Mouse (Mus musculus): ENCODE measurements around the gene Obsl1. TPM values are rescaled to one million over a fixed set of nuclear protein-coding genes. Genes with fewer than 3 reads are reported as not detected.

The Obsl1 gene
- polyA plus RNA-seq, 1 experiment from 2014 or later = 48.0 TPM

DNA sequence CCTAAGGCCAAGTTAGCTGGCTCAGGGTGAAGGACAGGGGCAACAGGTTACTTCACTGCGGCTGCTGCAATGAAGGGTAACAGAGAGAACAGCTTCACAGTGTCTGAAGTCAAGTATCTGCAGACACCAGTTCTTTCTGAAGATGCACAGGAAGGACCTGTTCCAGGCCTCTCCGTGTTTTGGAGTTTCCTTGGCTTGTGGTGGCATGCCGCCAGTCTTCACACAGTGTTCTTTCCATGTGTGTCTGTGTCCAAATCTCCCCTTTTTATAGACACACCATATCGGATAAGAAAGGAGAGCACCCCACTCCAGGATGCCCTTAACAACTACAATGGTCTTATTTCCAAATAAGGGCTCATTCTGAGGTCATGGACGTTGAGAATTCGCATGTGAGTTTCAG lies 38.1 kb upstream of the Obsl1 start:
- H3K36me3 ChIP-seq (ENCODE audit: control insufficient read depth, insufficient read depth, low read length) = no peaks in the 10 kb centered on the region
- H3K4me1 ChIP-seq (replicated peaks; ENCODE audit: control insufficient read depth, insufficient read depth, low read length) = peaks cover 8% of the 10 kb centered on the region; the same call in 1 of the 2 replicates
- no peak overlapping the region for H3K9ac ChIP-seq (ENCODE audit: low read length)
- no peak for ATAC-seq (ENCODE audit: low read depth)
- H3K9me3 ChIP-seq (ENCODE audit: control insufficient read depth, low read length) = no peaks in the 10 kb centered on the region
- H3K4me2 ChIP-seq (ENCODE audit: low read depth, low read length) = no peak overlapping the region
- H3K27ac ChIP-seq (ENCODE audit: low read length) = no peak overlapping the region
- H3K27me3 ChIP-seq (ENCODE audit: control insufficient read depth, insufficient read depth, low read depth, low read length) = no peaks in the 10 kb centered on the region; the same call in 1 of the 2 replicates
- 84% methylated on average over 6 of the region's 6 CpGs for WGBS
- H3K4me3 ChIP-seq (ENCODE audit: low read length) = no peak overlapping the region

DNA sequence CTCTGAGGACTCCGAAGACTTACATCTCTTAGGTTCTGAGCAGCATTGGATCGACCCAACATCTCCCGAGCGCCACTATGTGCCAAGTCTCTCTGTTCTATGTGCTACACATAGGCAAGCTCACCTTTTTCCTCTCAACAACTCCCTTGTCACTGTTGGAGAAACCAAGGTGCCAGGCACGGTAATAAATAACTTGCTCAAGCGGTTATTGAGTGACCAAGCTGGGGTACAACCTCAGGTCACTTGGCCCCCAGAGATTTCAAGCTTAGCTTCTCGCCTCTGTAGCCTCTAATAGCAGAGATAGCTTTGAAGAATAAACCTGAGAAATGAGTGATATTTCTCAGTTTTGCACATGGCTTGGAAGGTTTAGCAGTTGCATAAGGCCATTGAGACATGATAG lies 35.2 kb upstream of the Obsl1 start:
- peaks cover 4% of the 10 kb centered on the region; the same call in 1 of the 2 replicates for H3K4me1 ChIP-seq (replicated peaks; ENCODE audit: control insufficient read depth, insufficient read depth, low read length)

DNA sequence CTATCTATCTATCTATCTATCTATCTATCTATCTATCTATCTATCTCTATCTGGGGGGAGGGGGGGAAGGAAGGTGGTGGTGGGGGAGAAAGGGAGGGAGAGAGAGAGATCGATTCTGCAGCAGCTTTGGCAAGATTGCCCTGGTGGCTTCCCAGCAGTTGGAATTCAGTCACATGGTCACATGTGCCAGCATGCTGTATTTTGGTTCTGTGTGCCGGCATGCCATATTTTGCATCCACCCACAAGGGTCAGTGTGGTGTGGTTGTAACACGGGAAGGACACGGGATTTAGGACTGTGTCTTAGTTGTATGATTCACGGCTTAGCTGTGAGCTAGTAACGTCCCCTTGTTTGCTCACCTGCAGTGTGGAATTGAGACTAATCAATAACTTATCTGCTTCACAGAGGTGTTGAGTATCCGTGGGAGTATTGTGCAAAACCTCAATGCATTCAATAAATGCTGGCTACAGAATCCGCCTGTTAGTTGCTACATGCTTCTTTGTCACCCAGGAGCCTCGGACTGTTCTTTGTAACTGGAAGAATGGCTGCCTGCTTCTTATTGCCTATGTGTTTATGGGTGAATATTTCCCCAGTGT lies 32.4 kb upstream of the Obsl1 start:
- Histone ChIP-seq H3K27me3 (ENCODE audit: control insufficient read depth, insufficient read depth, low read depth, low read length) (no peaks in the 10 kb centered on the region), H3K4me1 (replicated peaks; ENCODE audit: control insufficient read depth, insufficient read depth, low read length) (no peaks in the 10 kb centered on the region), H3K4me2 (ENCODE audit: low read depth, low read length) (no peak overlapping the region), H3K4me3 (ENCODE audit: low read length) (no peak overlapping the region), H3K9me3 (ENCODE audit: control insufficient read depth, low read length) (no peaks in the 10 kb centered on the region), H3K9ac (ENCODE audit: low read length) (no peak overlapping the region), H3K36me3 (ENCODE audit: control insufficient read depth, insufficient read depth, low read length) (peaks cover 19% of the 10 kb centered on the region), H3K27ac (ENCODE audit: low read length) (no peak overlapping the region)
- 74% methylated on average over 9 of the region's 9 CpGs for WGBS
- no peak for ATAC-seq (ENCODE audit: low read depth)

More for the DNA sequence above, 35.2 kb upstream of the Obsl1 start:
- 90% methylated on average over 7 of the region's 7 CpGs for WGBS
- no peak for ATAC-seq (ENCODE audit: low read depth)
- no peaks in the 10 kb centered on the region; the same call in 1 of the 2 replicates for H3K27me3 ChIP-seq (ENCODE audit: control insufficient read depth, insufficient read depth, low read depth, low read length)
- H3K27ac ChIP-seq (ENCODE audit: low read length) = no peak overlapping the region
- no peak overlapping the region for H3K4me3 ChIP-seq (ENCODE audit: low read length)
- H3K36me3 ChIP-seq (ENCODE audit: control insufficient read depth, insufficient read depth, low read length) = peaks cover under 1% of the 10 kb centered on the region; the same call in 1 of the 2 replicates
- H3K4me2 ChIP-seq (ENCODE audit: low read depth, low read length) = no peak overlapping the region
- H3K9ac ChIP-seq (ENCODE audit: low read length) = no peak overlapping the region
- no peaks in the 10 kb centered on the region for H3K9me3 ChIP-seq (ENCODE audit: control insufficient read depth, low read length)

DNA sequence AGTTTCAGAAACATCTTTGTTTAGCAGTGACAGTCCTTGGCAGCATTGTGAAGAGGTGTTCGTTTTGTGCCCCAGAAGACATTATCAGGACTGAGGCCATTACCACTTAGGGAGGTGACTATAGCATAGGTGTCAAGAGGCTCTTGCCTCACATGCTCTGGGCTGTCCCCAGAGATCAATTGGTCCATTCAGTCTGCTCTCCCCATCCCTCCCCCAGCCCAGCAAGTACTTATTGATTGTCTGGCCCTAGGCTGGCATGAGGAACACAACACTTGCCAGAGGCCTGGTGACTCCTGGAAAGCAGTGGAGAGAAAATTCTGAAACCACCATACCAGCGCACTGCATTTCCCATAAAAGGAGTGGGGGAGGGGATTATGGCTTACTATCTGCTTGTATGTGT lies 31.3 kb upstream of the Obsl1 start:
- Histone ChIP-seq H3K4me1 (replicated peaks; ENCODE audit: control insufficient read depth, insufficient read depth, low read length) (no peaks in the 10 kb centered on the region), H3K4me3 (ENCODE audit: low read length) (no peak overlapping the region), H3K27me3 (ENCODE audit: control insufficient read depth, insufficient read depth, low read depth, low read length) (no peaks in the 10 kb centered on the region), H3K27ac (ENCODE audit: low read length) (no peak overlapping the region), H3K4me2 (ENCODE audit: low read depth, low read length) (no peak overlapping the region), H3K36me3 (ENCODE audit: control insufficient read depth, insufficient read depth, low read length) (peaks cover 22% of the 10 kb centered on the region), H3K9ac (ENCODE audit: low read length) (no peak overlapping the region), H3K9me3 (ENCODE audit: control insufficient read depth, low read length) (no peaks in the 10 kb centered on the region)
- no peak for ATAC-seq (ENCODE audit: low read depth)
- 76% methylated on average over 2 of the region's 2 CpGs for WGBS

DNA sequence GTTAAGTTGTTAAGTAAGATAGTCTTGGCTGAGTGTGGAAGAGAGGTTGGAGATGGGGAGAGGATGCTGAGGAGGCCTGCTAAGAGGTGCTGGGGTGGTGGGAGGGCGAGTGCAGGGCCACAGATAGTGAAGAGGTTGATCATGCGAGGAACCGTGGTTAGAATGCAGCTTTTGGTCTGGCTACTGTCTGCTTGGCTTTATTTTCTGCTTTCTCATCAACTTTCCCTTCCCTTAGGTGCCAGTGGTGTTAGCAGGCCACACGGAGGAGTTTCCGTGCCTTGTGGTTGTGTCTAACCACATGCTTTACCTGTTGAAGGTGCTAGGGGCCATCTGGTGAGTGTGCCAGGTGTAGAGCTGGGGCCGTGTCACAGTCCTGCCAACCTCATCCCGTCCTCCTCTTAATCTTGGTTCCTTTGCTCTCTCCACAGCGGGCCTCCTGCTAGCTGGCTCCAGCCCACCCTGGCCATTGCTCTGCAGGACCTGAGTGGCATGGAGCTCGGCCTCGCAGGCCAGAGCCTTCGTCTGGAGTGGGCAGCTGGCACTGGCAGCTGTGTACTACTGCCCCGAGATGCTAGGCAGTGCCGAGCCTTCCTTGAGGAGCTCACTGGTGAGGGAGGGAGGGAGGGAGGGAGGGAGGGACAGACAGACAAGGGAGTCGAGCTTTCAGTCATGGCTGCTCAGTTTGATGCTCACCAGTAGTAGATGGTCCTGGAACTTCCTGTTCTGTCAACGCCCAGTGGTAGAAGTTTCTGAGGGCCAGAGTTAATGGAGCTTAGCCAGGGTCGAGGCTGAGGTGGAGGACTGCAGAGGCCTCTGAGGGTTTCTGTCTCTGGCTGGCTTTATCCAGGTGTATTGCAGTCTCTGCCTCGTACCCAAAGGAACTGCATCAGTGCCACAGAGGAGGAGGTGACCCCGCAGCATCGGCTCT lies 27.3 kb upstream of the Obsl1 start:
- WGBS = 89% methylated on average over 19 of the region's 19 CpGs
- H3K36me3 ChIP-seq (ENCODE audit: control insufficient read depth, insufficient read depth, low read length) = peaks cover 24% of the 10 kb centered on the region
- no peak for ATAC-seq (ENCODE audit: low read depth)

DNA sequence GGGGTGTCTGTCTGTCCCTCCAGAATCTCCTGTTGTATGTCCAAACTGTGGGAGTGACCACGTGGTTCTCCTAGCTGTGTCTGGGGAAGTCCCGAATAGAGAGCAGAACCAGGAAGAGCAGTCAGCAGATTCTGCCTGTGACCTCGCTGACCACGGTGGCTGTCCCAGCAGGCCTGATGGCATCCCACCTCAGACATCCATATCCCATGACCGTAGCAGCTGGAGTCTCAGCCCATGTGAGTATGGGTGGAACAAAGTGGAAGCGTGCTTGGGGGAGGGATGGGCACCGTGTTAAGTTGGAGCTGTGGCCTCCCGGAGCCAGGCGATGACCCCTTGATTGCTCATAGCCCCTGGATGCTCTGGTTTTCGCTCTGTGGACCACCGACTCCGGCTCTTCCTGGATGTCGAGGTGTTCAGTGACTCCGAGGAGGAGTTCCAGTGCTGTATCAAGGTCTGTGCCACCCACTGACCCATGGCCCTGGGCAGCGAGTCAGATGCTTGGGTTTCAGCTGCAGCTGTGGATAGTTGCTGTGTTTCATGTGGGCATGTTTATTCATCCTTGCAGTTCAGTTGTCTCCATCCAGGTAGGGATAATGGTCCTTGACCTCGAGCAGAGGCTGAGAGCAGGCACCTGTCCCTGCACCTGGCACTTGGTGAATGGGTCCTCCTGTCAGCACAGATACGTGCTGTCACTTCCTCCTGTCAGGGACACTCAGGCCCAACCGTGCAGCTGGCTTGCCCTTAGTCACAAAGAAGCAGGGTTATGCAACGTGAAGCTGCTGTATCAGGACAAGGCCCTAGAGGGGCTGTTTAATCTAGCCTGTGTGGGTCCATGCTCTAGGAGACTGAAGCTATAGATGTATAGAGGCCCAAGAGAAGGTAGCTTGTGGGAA lies 26.3 kb upstream of the Obsl1 start:
- Histone ChIP-seq H3K4me2 (ENCODE audit: low read depth, low read length) (no peak overlapping the region), H3K27ac (ENCODE audit: low read length) (no peak overlapping the region), H3K36me3 (ENCODE audit: control insufficient read depth, insufficient read depth, low read length) (peaks cover 24% of the 10 kb centered on the region), H3K9ac (ENCODE audit: low read length) (no peak overlapping the region), H3K9me3 (ENCODE audit: control insufficient read depth, low read length) (no peaks in the 10 kb centered on the region), H3K4me3 (ENCODE audit: low read length) (no peak overlapping the region), H3K4me1 (replicated peaks; ENCODE audit: control insufficient read depth, insufficient read depth, low read length) (no peaks in the 10 kb centered on the region), H3K27me3 (ENCODE audit: control insufficient read depth, insufficient read depth, low read depth, low read length) (no peaks in the 10 kb centered on the region)
- 87% methylated on average over 19 of the region's 19 CpGs for WGBS
- no peak for ATAC-seq (ENCODE audit: low read depth)

More for the DNA sequence above, 27.3 kb upstream of the Obsl1 start:
- Histone ChIP-seq H3K4me3 (ENCODE audit: low read length) (no peak overlapping the region), H3K27ac (ENCODE audit: low read length) (no peak overlapping the region), H3K4me1 (replicated peaks; ENCODE audit: control insufficient read depth, insufficient read depth, low read length) (no peaks in the 10 kb centered on the region), H3K4me2 (ENCODE audit: low read depth, low read length) (no peak overlapping the region), H3K9me3 (ENCODE audit: control insufficient read depth, low read length) (no peaks in the 10 kb centered on the region), H3K27me3 (ENCODE audit: control insufficient read depth, insufficient read depth, low read depth, low read length) (no peaks in the 10 kb centered on the region), H3K9ac (ENCODE audit: low read length) (no peak overlapping the region)

DNA sequence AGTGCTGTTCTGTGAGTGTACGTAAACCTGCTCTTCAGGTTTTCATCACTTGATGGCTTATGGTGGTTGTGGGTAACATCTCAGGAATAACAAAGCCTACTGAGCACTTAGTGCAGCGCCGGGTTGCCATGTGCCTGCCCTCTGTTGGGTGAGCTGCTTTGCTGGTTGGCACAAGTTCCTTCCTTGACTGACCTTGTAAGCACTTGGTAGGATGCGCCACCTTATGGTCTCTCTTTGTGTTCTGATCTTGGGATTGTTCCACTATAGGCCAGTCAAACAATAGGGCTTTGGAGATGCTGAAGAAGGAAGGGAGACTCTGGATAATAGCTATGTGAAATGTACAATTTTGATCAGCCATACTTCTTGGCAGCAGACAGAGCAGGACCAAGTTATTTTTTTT lies 24.3 kb upstream of the Obsl1 start:
- Histone ChIP-seq H3K27me3 (ENCODE audit: control insufficient read depth, insufficient read depth, low read depth, low read length) (no peaks in the 10 kb centered on the region), H3K9ac (ENCODE audit: low read length) (no peak overlapping the region), H3K4me1 (replicated peaks; ENCODE audit: control insufficient read depth, insufficient read depth, low read length) (no peaks in the 10 kb centered on the region), H3K9me3 (ENCODE audit: control insufficient read depth, low read length) (no peaks in the 10 kb centered on the region), H3K4me3 (ENCODE audit: low read length) (no peak overlapping the region), H3K4me2 (ENCODE audit: low read depth, low read length) (no peak overlapping the region), H3K27ac (ENCODE audit: low read length) (no peak overlapping the region), H3K36me3 (ENCODE audit: control insufficient read depth, insufficient read depth, low read length) (peaks cover 16% of the 10 kb centered on the region)
- 0 out of 2 replicates have a peak, but pooled peaks have one; percentile 36 for ATAC-seq (ENCODE audit: low read depth)
- WGBS = 62% methylated on average over 4 of the region's 4 CpGs

DNA sequence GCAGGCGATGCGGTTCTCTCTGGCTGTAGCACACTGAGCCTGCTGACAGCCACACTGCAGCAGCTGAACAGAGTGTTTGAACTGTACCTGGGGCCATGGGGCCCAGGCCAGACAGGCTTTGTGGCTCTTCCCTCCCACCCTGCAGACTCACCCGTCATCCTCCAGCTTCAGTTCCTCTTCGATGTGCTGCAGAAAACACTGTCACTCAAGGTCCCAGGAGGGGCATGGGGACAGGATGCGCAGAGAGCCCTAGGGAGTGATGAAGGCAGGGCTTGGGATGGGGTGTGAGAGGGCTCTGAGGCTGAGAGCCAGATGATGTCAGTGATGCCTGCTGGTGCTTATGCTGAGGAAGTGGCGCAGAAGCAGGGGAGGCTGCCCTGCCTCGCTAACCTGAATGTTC lies 18.4 kb upstream of the Obsl1 start:
- Histone ChIP-seq H3K9me3 (ENCODE audit: control insufficient read depth, low read length) (no peaks in the 10 kb centered on the region), H3K4me2 (ENCODE audit: low read depth, low read length) (no peak overlapping the region), H3K36me3 (ENCODE audit: control insufficient read depth, insufficient read depth, low read length) (peaks cover 3% of the 10 kb centered on the region; the same call in 1 of the 2 replicates), H3K9ac (ENCODE audit: low read length) (no peak overlapping the region), H3K27ac (ENCODE audit: low read length) (no peak overlapping the region), H3K27me3 (ENCODE audit: control insufficient read depth, insufficient read depth, low read depth, low read length) (no peaks in the 10 kb centered on the region), H3K4me1 (replicated peaks; ENCODE audit: control insufficient read depth, insufficient read depth, low read length) (peaks cover 6% of the 10 kb centered on the region; the same call in 1 of the 2 replicates), H3K4me3 (ENCODE audit: low read length) (no peak overlapping the region)
- no peak for ATAC-seq (ENCODE audit: low read depth)
- WGBS = 83% methylated on average over 7 of the region's 7 CpGs

Measured in lung, embryonic 16.5 days (tissue).